Mouse (Mus musculus): ENCODE measurements around the gene Soat2.

Gene Soat2

DNA sequence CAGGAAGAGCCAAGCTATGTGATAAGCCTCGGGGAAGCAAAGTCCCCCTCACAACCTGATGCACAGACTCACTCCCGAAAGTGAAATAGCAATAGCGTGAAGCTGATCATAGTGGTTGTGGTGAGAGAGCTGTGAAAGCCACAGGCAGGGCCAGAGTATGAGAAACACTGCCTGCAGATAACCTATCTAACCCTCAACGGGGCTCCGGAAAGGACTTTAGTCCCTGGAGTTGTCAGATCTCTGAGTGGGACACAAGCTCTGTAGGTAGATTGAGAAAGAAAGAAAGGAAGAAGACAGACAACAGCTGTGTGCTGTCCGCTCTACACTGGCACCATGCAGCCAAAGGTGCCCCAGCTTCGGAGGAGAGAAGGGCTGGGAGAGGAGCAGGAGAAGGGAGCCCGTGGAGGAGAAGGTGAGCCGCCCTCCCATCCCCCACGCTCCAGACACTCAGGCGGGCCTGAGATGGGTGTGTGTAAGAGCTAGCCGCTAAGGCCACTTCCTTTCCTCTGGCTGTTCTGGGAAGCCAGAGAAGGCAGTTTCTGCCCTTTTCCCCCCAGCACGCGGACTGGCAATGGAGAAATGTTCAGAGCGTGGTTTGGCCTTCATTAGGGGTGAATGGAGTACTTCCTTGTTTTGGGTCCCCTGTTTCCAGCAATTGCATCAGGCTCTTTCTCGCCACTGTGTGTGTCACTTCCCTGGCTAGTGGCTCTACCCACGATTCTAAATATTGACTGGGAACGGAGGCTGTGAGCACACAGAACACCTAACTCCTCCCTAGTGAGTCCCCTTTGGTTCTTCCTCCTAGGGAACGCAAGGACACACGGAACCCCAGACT is at the start of gene Soat2:
TSS of gene Soat2 (plus strand) at position 226 of the 835 bp plus-strand sequence.
- in situ Hi-C loops (cut with MboI, MseI), result no loop called here

- in situ Hi-C loops (cut with MboI, MseI), result no loop called here
Measured at GRCm38 (mm10) chr15:102100996-102101671, 49.2 kb upstream of the Soat2 start.

GRCm38 (mm10) chr15:102101672-102102541 is 48.4 kb upstream of the Soat2 start:
- in situ Hi-C loops (cut with MboI, MseI), result no loop called here

- in situ Hi-C loops (cut with MboI, MseI), result no loop called here
Measured at GRCm38 (mm10) chr15:102102548-102103121, 47.7 kb upstream of the Soat2 start.

- in situ Hi-C loops (cut with MboI, MseI), result no loop called here
Measured at GRCm38 (mm10) chr15:102103371-102103946, 46.9 kb upstream of the Soat2 start.

DNA sequence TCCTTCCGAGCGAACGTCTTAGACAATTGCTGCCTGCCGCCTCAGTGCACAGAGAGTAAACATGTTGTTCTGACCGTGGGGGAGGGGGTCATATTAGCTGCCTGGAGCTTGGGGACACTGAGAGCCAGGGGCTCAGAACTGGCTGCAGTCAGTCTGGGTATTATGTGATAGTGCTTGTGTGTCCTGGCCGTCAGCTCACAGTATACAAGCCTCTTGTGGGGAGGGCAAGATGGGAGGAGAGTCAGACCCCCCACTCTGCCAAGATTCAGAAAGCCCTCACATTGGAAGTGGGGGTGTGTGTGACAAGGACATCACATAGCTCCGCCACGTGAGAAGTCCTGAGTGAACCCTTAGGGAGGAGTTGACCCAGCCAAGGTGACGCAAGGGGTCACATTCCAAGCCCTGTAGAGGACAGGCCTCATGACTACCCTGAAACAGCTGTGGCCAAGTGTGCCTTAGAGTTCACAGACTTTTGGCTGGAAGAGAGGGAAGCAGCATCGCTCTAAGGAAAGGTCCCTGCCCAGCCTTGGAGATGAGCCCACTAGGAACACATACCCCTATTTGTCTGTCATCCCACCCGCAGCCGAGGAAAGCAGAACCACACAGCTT is 46.3 kb upstream of the Soat2 start:
- in situ Hi-C loops (cut with MboI, MseI), result no loop called here

- in situ Hi-C loops (cut with MboI, MseI), result no loop called here
Measured at GRCm38 (mm10) chr15:102105360-102105759, 45.0 kb upstream of the Soat2 start.

DNA sequence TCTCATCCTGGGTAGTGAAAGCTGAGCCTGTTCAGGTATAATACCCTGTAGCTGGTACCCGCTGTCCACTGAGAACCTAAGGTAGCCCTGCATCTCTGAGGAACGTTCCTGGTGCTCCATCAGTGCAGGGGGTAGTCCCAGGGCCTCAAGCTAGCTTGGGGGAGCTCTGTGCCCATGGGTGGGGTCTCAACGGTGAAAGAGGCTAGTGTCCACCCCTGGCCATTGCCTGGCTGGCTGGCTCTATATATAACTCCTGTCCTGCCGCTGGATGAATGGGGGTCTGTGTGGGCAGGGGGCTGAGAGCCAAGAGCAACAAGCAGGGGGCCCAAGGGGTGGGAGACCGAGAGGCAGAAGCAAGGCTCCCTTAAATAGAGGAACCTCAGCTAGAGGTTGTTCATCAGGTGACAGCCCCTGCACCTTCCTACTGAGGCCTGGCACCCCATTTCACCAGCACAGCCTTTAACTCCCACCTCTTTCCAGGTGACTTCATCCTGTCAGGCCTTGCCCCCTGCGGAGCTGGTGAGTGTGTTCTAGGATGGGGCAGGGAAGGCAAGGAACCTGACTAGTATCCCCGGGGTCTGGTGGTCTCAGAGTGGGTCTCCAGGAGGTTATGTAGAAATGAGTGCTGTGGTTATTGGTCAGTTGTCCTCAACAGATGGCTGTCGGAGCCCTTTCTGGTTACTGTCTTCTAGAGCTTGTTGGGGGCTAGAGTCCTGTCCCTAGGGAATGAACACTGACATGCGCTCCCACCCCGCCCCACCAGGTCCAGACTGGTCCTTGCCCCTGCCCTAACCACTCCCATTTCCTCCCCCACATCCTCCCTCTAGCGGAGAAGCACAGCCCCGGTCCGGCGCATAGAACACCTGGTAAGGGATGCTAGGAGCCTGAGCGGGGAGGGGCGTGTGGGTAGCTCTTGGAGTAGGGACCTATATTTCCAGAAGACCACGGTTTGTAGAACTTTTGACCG is 44.3 kb upstream of the Soat2 start:
- in situ Hi-C loops (cut with MboI, MseI), result no loop called here

DNA sequence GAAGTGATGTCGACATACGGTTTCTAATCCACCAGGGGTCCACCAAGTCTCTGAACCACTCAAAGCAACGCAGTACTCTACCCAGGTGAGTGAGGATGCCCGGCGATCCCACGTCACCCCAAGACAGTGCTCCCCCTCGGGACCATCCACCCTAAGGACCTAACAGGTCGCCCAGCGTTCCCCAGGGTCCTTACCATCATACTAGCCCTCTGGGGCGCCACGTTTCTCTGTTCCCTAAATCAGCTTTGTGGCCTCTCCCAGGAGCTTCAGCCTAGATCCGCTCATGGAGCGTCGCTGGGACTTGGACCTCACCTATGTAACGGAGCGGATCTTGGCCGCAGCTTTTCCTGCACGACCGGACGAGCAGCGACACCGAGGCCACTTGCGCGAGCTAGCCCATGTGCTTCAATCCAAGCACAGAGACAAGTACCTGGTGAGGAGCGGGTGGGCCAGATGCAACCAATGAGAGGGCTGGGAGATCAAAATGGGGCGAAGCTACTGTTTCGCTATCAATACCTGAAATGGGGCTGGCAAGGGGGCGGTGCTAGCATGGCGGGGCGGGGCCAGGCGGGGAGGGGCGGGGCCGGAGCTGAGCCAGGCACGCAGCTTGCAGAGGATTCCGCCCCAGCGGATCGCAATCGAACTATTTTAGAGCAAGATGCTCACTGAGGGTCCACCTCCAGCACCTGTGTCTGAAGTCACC is 43.4 kb upstream of the Soat2 start:
- in situ Hi-C loops (cut with MboI, MseI), result no loop called here

- in situ Hi-C loops (cut with MboI, MseI), result no loop called here
Measured at GRCm38 (mm10) chr15:102107689-102108573, 42.4 kb upstream of the Soat2 start.

DNA sequence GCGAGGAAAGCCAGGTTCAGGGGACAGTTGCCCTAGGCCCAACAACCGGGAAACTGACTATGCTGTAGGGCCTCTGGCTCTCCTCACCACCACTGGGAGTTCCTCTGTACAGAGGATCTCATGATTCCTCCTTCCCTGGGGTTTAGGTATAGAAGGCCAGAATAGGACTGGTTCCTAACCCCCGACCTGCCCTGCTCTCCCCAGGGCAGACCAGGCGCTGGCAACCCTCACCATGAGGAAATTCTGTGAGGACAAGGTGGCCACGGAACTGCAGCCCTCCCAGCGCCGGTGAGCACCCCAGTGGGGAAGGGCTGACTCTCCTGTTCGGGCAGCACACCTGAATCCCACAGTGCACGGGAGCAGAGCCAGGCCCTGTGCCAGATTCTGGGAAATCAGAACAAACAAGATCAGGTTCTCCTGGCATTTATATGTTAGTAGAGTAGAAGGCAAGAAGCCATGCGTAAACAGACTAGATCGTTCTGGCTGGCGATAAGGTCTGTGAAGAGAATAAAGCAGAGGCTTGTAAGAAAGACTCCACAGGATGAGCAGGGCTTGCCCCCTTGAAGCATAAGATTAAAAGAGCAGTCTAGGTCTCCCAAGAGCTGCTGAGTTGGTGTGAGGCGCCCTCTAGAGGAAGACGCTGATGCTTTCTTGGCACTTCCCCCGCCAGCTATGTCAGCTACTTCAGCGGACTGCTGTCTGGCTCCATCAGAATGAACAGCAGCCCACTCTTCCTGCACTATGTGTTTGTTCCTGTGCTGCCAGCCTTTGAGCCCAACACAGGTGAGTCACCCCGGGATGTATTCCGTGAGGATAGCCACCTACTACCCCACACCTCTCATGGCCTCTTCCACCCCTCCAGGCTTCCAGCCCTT is 41.4 kb upstream of the Soat2 start:
- in situ Hi-C loops (cut with MboI, MseI), result no loop called here

- in situ Hi-C loops (cut with MboI, MseI), result no loop called here
Measured at GRCm38 (mm10) chr15:102110271-102110670, 40.1 kb upstream of the Soat2 start.

DNA sequence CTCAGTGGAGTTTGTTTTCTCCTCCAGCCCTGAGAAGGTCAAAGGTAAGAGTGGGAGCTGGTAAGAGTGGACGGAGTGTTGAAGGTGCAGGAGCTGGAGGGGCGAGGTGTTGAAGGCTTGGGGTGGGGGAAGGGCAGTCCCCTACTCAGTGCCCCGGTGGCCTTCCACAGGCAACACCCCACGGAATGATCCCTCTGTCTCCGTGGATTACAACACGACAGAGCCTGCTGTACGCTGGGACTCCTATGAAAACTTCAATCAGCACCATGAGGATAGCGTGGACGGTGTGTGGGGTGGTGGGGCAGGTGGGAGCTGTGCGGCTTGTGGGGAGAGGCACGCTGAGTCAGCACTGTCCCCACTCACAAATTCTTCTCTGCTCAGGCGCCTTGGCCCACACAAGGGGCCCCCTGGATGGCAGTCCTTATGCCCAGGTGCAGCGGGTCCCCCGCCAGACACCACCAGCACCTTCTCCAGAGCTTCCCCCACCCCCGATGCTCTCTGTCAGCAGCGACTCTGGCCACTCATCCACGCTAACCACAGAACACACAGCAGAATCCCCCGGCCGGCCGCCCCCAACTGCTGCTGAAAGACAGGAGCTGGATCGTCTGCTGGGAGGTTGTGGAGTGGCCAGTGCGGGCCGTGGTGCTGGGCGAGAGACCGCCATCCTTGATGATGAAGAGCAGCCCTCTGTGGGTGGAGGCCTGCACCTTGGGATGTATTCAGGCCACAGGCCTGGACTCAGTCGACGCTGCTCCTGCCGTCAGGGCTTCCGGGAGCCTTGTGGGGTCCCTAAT is 39.4 kb upstream of the Soat2 start:
- in situ Hi-C loops (cut with MboI, MseI), result no loop called here

DNA sequence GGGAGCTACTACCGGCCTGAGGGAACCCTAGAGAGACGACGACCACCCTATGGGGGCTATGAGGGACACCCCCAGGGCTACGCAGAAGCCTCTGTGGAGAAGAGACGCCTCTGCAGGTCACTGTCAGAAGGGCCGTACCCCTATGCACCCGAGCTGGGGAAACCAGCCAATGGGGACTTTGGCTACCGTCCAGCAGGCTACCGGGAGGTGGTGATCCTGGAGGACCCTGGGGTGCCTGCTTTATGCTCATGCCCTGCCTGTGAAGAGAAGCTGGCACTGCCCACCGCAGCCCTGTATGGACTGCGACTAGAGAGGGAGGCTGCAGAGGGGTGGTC is 38.9 kb upstream of the Soat2 start:
- in situ Hi-C loops (cut with MboI, MseI), result no loop called here

DNA sequence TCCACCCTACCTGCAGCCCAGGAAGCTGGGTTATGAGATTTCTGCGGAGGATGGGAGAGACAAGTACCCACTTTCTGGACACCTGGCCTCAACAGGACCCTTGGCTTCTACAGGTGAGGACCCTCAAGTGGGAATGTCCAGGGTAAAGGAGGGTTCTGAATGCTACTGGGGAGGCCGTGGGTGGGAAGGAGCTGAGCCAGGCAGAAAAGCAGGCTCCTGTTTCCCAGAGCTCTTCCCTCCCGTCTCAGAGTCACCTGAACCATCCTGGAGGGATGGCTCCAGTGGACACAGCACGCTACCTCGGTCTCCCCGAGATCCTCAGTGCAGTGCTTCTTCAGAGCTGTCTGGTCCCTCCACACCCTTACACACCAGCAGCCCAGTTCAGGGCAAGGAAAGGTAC is 38.1 kb upstream of the Soat2 start:
- in situ Hi-C loops (cut with MboI, MseI), result no loop called here

- in situ Hi-C loops (cut with MboI, MseI), result no loop called here
Measured at GRCm38 (mm10) chr15:102112827-102113226, 37.5 kb upstream of the Soat2 start.
